Mouse (Mus musculus): ENCODE measurements around the gene Nsd1. TPM values are rescaled to one million over a fixed set of nuclear protein-coding genes. Genes with fewer than 3 reads are reported as not detected.

Nsd1 gene
- total RNA-seq, 2 experiments from 2014 or later: 99.2 to 130 TPM

GRCm38 (mm10) chr13:55255052-55255652 is 45.6 kb downstream of the Nsd1 start:
- no peak for DNase-seq

GRCm38 (mm10) chr13:55258651-55259050 is 49.1 kb downstream of the Nsd1 start:
- DNase-seq: no peak

GRCm38 (mm10) chr13:55261521-55261920 is 51.9 kb downstream of the Nsd1 start:
- no peak for DNase-seq

- no peak for DNase-seq
Measured at GRCm38 (mm10) chr13:55262096-55262495, 52.5 kb downstream of the Nsd1 start.

- DNase-seq: no peak
Measured at GRCm38 (mm10) chr13:55277203-55277602, 67.6 kb downstream of the Nsd1 start.

GRCm38 (mm10) chr13:55277646-55278045 is 68.1 kb downstream of the Nsd1 start:
- no peak for DNase-seq

GRCm38 (mm10) chr13:55288854-55289253 is 79.3 kb downstream of the Nsd1 start:
- no peak for DNase-seq

GRCm38 (mm10) chr13:55296760-55297159 is 87.2 kb downstream of the Nsd1 start:
- no peak for DNase-seq

GRCm38 (mm10) chr13:55300913-55301312 is 91.3 kb downstream of the Nsd1 start:
- DNase-seq: no peak

- DNase-seq: no peak
Measured at GRCm38 (mm10) chr13:55312028-55312630, 102.5 kb downstream of the Nsd1 start.

GRCm38 (mm10) chr13:55313051-55313450 is 103.5 kb downstream of the Nsd1 start:
- DNase-seq: no peak

GRCm38 (mm10) chr13:55314891-55315412 is 105.4 kb downstream of the Nsd1 start:
- no peak for DNase-seq

GRCm38 (mm10) chr13:55318351-55318750 is 108.8 kb downstream of the Nsd1 start:
- no peak for DNase-seq

- DNase-seq: no peak
Measured at GRCm38 (mm10) chr13:55319931-55320533, 110.5 kb downstream of the Nsd1 start, which contains the start of gene Prelid1. Gene Prelid1 (plus strand): TSS chr13:55320500.

- DNase-seq: peak; percentile 94
Measured at GRCm38 (mm10) chr13:55321434-55322129, 112.0 kb downstream of the Nsd1 start, which contains the start of gene Rab24. Gene Rab24 (minus strand): TSS chr13:55321946.

- peak; percentile 55 for DNase-seq
Measured at GRCm38 (mm10) chr13:55322130-55322825, 112.7 kb downstream of the Nsd1 start.

- no peak for DNase-seq
Measured at GRCm38 (mm10) chr13:55325596-55325995, 116.0 kb downstream of the Nsd1 start.

- no peak for DNase-seq
Measured at GRCm38 (mm10) chr13:55327169-55327568, 117.6 kb downstream of the Nsd1 start.

- peak; percentile 89 for DNase-seq
Measured at GRCm38 (mm10) chr13:55327633-55328032, 118.1 kb downstream of the Nsd1 start.

- no peak for DNase-seq
Measured at GRCm38 (mm10) chr13:55328171-55328570, 118.6 kb downstream of the Nsd1 start.

GRCm38 (mm10) chr13:55328641-55329040 is 119.1 kb downstream of the Nsd1 start:
- no peak for DNase-seq

- DNase-seq: no peak
Measured at GRCm38 (mm10) chr13:55329109-55329682, 119.6 kb downstream of the Nsd1 start.

Measured in adrenal gland, postnatal 10 days (tissue).